Mouse (Mus musculus): ENCODE data around the gene Efcab2. TPM values are rescaled to one million over a fixed set of nuclear protein-coding genes. Genes with fewer than 3 reads are reported as not detected.

The Efcab2 gene
- total RNA-seq, 2 experiments from 2014 or later: 8.1 to 11.1 TPM

- no peak overlapping the region for H3K4me3 ChIP-seq
- H3K27ac ChIP-seq: no peak overlapping the region
- DNase-seq (ENCODE audit: low spot score in 2 of 2): no peak
- no peak for TF ChIP-seq CTCF (conservative IDR thresholded peaks at IDR 0.05)
Observed at GRCm38 (mm10) chr1:178378115-178378514, 27.8 kb upstream of the Efcab2 start.

- no peak for DNase-seq (ENCODE audit: low spot score in 2 of 2)
- TF ChIP-seq CTCF (conservative IDR thresholded peaks at IDR 0.05): no peak
- no peak overlapping the region for H3K27ac ChIP-seq
- H3K4me3 ChIP-seq: no peak overlapping the region
Observed at GRCm38 (mm10) chr1:178379224-178379623, 26.7 kb upstream of the Efcab2 start.

GRCm38 (mm10) chr1:178382165-178382564 is 23.7 kb upstream of the Efcab2 start:
- TF ChIP-seq CTCF (conservative IDR thresholded peaks at IDR 0.05): no peak
- H3K27ac ChIP-seq: peak overlapping the region; percentile 77
- H3K4me3 ChIP-seq: no peak overlapping the region
- peak in 1 of 2 experiments; percentile 47 for DNase-seq (ENCODE audit: low spot score in 2 of 2)

GRCm38 (mm10) chr1:178388802-178389201 is 17.1 kb upstream of the Efcab2 start:
- no peak for TF ChIP-seq CTCF (conservative IDR thresholded peaks at IDR 0.05)
- peak overlapping the region; percentile 64 for H3K27ac ChIP-seq
- no peak overlapping the region for H3K4me3 ChIP-seq
- no peak for DNase-seq (ENCODE audit: low spot score in 2 of 2)

GRCm38 (mm10) chr1:178389401-178389800 is 16.5 kb upstream of the Efcab2 start:
- Histone ChIP-seq H3K27ac (peak overlapping the region; percentile 64), H3K4me3 (no peak overlapping the region)
- no peak for TF ChIP-seq CTCF (conservative IDR thresholded peaks at IDR 0.05)
- no peak for DNase-seq (ENCODE audit: low spot score in 2 of 2)

DNA sequence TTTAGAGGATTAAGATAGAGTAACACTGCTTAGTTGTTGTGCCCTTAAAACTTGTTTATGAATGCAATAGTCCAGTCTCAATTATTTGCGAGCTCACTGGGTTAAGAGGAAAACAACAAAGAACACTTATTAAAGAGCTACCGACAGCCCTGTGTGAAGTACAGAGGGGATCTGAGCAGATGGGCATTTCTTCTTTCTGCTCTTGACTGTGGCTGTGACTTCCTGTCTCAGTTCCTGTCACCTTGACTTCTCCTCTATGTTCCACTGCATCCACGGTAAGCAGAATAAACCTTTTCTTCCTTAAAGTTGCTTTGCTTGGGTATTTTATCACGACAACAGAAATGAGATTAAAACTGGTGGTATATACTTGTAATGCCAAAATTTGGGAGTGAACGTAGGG is 12.9 kb upstream of the Efcab2 start:
- Histone ChIP-seq H3K4me3 (no peak overlapping the region), H3K27ac (no peak overlapping the region)
- DNase-seq (ENCODE audit: low spot score in 2 of 2): no peak
- no peak for TF ChIP-seq CTCF (conservative IDR thresholded peaks at IDR 0.05)

DNA sequence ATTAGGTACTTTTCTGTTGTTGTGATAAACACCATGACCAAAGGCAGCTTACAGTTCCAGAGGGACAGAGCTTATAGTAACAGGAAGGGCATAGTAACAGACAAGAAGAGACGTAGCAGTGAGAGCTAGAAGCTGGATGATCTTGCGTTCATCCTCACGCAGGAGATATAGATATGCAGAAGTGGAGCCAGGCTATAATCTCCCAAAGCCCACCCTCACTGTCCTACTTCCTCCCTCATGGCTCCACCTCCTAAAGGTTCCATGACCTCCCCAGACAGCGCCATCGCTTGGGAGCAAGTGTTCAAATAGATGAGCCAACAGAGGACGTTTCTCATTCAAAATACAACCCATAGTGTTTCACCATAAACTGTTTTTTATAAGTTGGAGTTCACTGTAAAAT is 10.8 kb upstream of the Efcab2 start:
- no peak overlapping the region for H3K4me3 ChIP-seq
- DNase-seq (ENCODE audit: low spot score in 2 of 2): no peak
- no peak overlapping the region for H3K27ac ChIP-seq
- no peak for TF ChIP-seq CTCF (conservative IDR thresholded peaks at IDR 0.05)

- DNase-seq (ENCODE audit: low spot score in 2 of 2): no peak
- Histone ChIP-seq H3K4me3 (no peak overlapping the region), H3K27ac (no peak overlapping the region)
- TF ChIP-seq CTCF (conservative IDR thresholded peaks at IDR 0.05): no peak
Observed at GRCm38 (mm10) chr1:178396383-178396782, 9.5 kb upstream of the Efcab2 start.

DNA sequence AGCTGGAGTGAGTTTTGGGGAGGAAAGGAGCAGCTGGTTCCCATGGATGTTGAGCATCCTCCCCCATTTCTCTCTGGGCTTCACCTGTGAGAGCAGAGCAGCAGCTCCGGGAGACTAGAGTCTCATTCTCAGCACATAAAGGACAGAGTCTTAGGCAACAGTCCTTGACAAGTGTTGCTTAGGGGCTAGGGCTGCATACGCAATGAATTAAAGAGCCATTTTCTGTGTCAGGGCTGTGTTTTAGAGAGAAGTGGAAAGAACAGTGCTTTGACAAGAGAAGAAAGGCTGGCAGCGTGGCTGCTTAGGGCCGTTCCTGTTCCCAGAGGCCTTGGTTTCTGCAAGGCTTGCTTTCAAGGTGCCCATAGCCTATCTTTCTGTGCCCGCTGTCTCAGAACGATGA is 6.0 kb upstream of the Efcab2 start:
- H3K4me3 ChIP-seq: no peak overlapping the region
- DNase-seq (ENCODE audit: low spot score in 2 of 2): no peak
- TF ChIP-seq CTCF (conservative IDR thresholded peaks at IDR 0.05): no peak
- H3K27ac ChIP-seq: no peak overlapping the region; the same call in 1 of the 2 replicates

GRCm38 (mm10) chr1:178400652-178401051 is 5.2 kb upstream of the Efcab2 start:
- no peak for TF ChIP-seq CTCF (conservative IDR thresholded peaks at IDR 0.05)

GRCm38 (mm10) chr1:178401960-178402359 is 3.9 kb upstream of the Efcab2 start:
- no peak for TF ChIP-seq CTCF (conservative IDR thresholded peaks at IDR 0.05)
- no peak overlapping the region for H3K27ac ChIP-seq
- no peak overlapping the region for H3K4me3 ChIP-seq
- no peak for DNase-seq (ENCODE audit: low spot score in 2 of 2)

More at GRCm38 (mm10) chr1:178400652-178401051, 5.2 kb upstream of the Efcab2 start:
- no peak overlapping the region for H3K27ac ChIP-seq
- no peak overlapping the region for H3K4me3 ChIP-seq
- DNase-seq (ENCODE audit: low spot score in 2 of 2): no peak

GRCm38 (mm10) chr1:178405445-178405911 is 407 bp upstream of the Efcab2 start:
- Histone ChIP-seq H3K4me3 (peak overlapping the region; percentile 90), H3K27ac (peak overlapping the region; percentile 100)
- peak; percentile 72 to 82 for DNase-seq (ENCODE audit: low spot score in 2 of 2)
- TF ChIP-seq CTCF (conservative IDR thresholded peaks at IDR 0.05): no peak

- Histone ChIP-seq H3K4me3 (peak overlapping the region; percentile 90), H3K27ac (peak overlapping the region; percentile 100)
- no peak for TF ChIP-seq CTCF (conservative IDR thresholded peaks at IDR 0.05)
- no peak for DNase-seq (ENCODE audit: low spot score in 2 of 2)
Observed at GRCm38 (mm10) chr1:178406765-178407645, 1.1 kb downstream of the Efcab2 start.

- H3K27ac ChIP-seq: no peak overlapping the region
- no peak overlapping the region for H3K4me3 ChIP-seq
- no peak for TF ChIP-seq CTCF (conservative IDR thresholded peaks at IDR 0.05)
- no peak for DNase-seq (ENCODE audit: low spot score in 2 of 2)
Observed at GRCm38 (mm10) chr1:178407651-178408050, 1.8 kb downstream of the Efcab2 start.
